Mouse (Mus musculus) neutrophil, adult 83 days (primary cell): ENCODE data around the gene Prrx2. TPM values are rescaled to one million over a fixed set of nuclear protein-coding genes. Genes with fewer than 3 reads are reported as not detected.

Experiments used
- total RNA-seq, 2 experiments: library from RNA; stranded (reverse); gene quantifications; one replicate each; pipeline ENCODE4 v1.2.4; 2023

The Prrx2 gene
- not detected for total RNA-seq

DNA sequence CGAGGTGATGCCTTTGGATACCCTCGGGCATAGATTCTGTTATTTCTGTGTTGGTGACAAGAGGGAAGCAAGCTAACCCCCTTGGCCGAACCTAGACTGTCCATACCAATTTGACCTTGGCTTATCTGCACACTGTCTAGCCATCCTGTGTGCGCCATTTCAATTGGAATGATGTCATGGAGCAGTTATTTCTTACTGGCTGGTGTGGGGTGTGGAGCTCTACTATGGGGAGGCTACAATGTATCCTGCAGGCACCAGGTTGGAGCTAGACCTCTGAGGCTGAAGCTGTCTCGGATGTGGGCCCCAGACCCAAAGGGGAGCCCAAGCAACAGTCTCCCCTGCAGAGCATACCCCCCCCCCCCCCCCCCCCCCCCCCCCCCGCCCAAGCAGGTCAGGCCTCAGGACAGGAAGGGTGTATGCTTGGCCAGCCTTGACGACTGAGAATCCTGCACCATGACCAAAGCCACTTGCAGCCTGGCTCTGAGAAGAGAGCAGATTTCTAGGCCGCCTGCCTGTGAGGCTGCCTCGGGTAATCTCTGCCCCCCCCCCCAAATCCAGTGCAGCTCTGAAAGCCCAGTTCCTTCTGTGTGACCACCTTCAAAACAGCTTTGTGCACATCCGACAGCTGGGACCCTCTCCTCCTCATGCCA, at the start of gene Prrx2:
Gene Prrx2, plus strand, starts transcription at position 600 of the 650 bp plus-strand sequence.

GRCm38 (mm10) chr2:30803604-30804003, 31.2 kb upstream of the Prrx2 start, which contains the start of gene 1700001O22Rik:
Gene 1700001O22Rik, minus strand, starts transcription at chr2:30803661.

GRCm38 (mm10) chr2:30807648-30808295, 27.0 kb upstream of the Prrx2 start, which contains the start of gene Ntmt1:
Gene Ntmt1, plus strand, starts transcription at chr2:30807826.

DNA sequence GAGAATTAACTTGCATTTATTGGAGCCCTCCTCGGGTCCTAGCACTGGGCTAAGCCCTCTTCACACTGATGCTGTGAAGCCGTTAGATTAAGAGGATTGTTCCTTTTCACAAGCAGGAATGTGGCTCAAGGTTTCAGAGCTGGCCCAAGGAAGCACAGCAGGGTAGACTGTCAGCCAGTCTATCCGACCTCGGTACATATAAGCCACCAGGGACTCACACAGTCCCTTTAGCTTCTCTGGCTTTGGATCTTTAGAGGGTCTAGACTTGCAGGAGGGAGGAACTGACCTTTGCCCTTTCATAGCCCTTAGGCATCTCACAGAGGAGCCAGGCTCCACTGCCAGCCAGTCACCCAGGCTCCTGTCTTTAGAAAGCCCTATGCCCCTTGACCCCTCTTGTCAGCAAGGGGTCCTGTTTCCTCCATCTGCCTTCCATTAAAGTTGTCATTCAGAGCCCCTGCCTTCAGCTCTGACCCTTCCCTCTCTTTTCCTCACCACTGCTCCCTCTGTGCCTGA, 4.4 kb upstream of the Prrx2 start, which contains the start of gene Asb6:
Gene Asb6, minus strand, starts transcription at position 51 of the 513 bp plus-strand sequence.

DNA sequence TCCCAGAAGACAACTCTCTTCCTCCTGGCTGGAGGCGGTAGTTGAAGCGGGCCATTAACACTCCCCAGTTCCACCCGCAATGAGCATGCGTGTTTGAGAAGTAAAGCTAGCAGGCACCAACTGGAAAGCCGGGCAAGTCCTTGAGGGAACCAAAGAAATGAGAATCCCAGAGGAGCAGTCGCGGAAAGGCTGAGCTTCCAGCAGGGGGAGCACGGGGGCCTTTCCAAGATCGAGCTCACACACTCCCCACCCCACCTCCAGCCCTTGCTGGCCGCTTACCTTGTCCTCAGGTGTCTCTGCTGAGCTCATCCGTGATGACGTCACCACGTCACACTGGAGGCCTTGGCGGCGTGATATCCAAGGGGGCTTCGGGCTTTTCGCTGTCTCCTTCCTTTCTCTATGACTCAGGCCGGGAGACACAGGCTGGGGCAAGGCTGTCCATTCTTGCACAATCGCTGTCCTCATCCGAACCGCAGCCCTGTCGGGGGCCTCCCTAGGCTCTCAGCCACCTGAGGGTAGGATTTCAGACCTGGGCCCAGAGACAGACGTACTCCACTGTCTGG, 94.8 kb downstream of the Prrx2 start, which contains the start of gene Ptges:
Gene Ptges, minus strand, starts transcription at position 381 of the 563 bp plus-strand sequence.

Other genes with a start within 250 kb of the Prrx2 start
- not detected for gene Cstad, start 239.9 kb upstream of the Prrx2 start, total RNA-seq
- gene 1700001O22Rik, start 31.3 kb upstream of the Prrx2 start, total RNA-seq, result not detected
- 10 to 100 TPM; 10.5 to 10.9 TPM for gene Ntmt1, start 27.1 kb upstream of the Prrx2 start, total RNA-seq
- 10 to 100 TPM; 23.3 to 25.8 TPM for gene Asb6, start 4.6 kb upstream of the Prrx2 start, total RNA-seq
- gene Ptges, start 94.9 kb downstream of the Prrx2 start, total RNA-seq, result 10 to 100 TPM; 12.2 to 12.6 TPM
- 10 to 100 TPM; 36.0 to 40.1 TPM for gene Tor1b, start 118.0 kb downstream of the Prrx2 start, total RNA-seq
- 10 to 100 TPM; 70.0 to 78.5 TPM for gene Tor1a, start 133.0 kb downstream of the Prrx2 start, total RNA-seq
- 10 to 100 TPM; 49.6 to 51.3 TPM for gene BC005624, start 147.2 kb downstream of the Prrx2 start, total RNA-seq
- gene Usp20, start 147.3 kb downstream of the Prrx2 start, total RNA-seq, result 1 to 10 TPM; 6.3 to 6.7 TPM